Mouse (Mus musculus): Measurements from ENCODE around the gene Nt5c2.

The Nt5c2 gene

GRCm38 (mm10) chr19:46966330-46966729, 48.6 kb downstream of the Nt5c2 start:
- DNase-seq (ENCODE audit: low spot score in 2 of 2), result no peak

DNA sequence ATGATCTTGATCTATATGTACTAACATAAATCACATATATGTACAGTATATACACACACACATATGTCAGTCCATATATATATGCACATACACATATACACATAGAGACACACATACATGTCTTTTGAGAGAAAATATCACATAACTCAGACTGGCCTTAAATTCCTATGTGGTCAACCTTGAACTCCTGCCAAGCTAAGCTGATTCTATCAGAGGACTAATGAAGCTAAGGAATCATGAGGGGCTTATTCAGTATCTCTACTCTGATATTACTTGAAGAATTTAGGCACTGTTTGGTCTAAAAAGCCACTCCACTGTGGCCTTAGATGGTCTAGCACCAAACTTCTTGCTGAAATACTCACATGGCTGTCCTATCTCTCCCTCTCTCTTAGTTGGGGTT, 49.5 kb downstream of the Nt5c2 start:
- no peak for DNase-seq (ENCODE audit: low spot score in 2 of 2)

DNA sequence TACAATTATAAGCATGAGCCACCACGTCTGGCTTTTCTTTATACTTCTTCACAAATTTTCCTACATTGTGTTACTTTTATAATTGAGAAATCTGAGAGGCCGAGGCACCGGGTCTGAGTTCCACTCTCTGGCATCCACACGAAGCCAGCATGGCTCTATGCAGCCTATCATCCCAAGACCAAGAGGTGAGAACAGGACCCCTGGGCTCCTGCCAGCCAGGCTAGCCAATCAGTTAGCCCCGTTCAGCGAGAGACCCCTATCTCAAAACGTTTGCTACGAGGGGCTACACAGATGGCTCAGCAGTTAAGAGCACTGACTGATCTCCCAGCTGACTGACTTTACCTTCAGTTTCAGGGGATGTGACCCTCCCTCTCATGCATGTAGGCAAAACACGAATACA, 50.6 kb downstream of the Nt5c2 start:
- no peak for DNase-seq (ENCODE audit: low spot score in 2 of 2)

GRCm38 (mm10) chr19:46963440-46963839, 51.5 kb downstream of the Nt5c2 start:
- no peak for DNase-seq (ENCODE audit: low spot score in 2 of 2)

DNA sequence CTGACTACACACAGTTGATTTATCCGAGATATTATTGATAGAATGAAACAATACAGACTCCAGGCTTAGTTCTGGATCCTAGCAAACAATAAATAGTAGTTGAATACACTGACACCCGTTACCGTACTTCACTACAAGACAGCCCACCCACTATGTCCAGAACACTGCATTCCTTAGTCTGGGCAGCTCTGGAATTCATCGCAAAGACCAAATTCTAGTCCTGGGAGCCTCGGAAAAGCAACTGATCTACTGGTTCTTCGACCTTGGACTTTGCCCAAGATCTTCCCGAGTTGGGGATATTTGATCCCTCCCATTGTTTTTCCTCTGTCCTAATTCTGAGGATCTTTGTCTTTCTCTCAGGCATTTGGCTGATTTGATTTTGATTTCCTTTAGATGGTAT, 52.1 kb downstream of the Nt5c2 start:
- no peak for DNase-seq (ENCODE audit: low spot score in 2 of 2)

DNA sequence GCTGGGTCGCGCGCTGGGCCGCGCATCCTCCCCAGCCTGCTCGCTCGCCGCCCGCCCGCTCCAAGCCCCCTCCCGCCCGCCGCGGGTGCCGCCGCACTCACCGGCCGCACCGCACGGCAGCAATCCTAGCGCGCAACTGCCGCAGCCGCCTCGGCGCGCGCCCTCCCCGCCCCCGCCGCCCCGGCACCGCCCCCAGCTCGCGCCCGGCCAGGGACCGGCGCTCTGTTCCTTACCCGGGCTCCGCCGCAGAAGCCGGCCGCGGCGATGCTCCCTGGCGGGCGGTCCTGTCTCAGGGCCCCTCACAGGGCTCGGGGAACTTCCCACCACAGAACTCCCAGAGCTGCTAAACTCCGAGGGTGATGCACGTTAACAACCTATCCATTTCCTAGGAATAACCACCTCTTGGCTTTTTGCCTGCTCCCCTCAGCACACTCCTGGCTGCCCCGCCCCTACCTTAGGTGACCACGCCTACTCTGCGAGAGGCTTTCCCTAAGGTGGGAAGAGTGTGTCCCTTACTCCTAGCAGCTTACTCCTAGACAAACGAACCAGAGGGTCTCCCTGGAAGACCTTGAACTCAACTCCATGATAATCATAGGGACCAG, 52.7 kb downstream of the Nt5c2 start:
- DNase-seq (ENCODE audit: low spot score in 2 of 2), result peak; percentile 87 to 90

DNA sequence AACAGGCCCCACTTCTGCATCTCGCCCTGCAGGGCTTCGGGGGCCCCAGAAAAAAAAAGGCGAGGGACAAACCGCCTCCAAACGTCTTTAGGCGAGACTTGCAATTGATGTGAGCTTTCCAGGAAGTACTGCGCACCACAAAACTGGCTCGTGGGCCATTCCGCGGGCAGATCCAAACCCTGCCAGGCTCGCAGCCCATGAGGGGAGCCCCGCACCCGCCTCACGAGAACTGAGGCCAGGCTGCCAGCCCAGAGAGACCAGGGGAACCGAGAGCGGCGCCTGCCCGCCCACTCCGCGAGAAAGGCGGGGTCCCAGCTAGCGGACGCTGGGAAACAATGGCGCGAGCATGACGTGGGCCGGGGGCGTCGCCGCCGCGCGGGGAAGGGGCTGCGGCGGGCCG, 53.3 kb downstream of the Nt5c2 start:
- DNase-seq (ENCODE audit: low spot score in 2 of 2), result peak; percentile 75 to 85

DNA sequence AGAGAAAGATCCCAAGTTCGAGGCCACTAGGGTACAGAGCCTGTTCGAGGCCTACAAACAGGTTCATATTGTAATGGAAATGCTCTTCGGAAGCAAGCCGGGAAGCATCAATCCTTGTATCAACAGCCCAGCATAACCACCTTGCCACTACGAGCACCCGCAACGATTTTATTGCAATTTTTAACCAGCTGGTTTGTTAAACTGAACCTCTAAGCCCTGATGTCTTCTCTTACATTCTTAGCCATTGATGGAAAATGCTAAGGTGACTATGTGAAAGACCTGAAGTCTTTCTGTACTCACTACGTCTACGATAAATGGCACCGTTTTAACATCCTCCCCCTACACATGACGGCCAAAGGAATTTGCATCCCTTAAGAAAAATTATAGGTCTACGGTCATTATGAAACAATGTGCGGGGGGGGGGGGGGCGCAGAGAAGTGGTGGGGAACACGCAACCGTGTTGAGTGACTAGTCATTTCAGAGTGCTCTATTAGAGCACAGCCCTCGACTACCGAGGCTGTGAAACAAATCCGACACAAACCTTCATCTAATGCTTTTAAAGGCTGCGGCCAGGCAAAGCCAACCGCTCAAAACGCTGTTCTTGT, 53.8 kb downstream of the Nt5c2 start:
- peak in 1 of 2 experiments; percentile 36 for DNase-seq (ENCODE audit: low spot score in 2 of 2)

- peak in 1 of 2 experiments; percentile 28 for DNase-seq (ENCODE audit: low spot score in 2 of 2)
Measured at GRCm38 (mm10) chr19:46960101-46961046, 54.6 kb downstream of the Nt5c2 start.

DNA sequence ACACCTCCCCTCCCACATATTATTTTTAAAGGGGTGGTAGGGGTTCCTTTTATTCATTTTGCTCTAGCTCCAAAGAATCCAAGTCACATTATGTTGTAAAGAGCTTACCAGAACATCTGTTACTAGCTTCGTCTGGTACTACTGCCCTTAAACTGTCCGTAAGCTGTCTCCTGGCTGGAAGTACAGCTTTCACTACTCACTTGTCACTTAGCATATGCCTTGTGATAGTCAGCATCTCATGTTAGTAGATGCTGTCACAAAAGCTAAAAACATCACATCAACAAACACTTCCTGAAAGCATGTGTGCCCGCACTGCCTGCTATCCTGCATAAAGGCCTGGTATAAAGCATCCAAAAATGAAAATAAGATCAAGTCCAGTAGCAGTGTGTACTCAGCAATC, 55.4 kb downstream of the Nt5c2 start:
- DNase-seq (ENCODE audit: low spot score in 2 of 2), result no peak

GRCm38 (mm10) chr19:46958566-46958965, 56.4 kb downstream of the Nt5c2 start:
- DNase-seq (ENCODE audit: low spot score in 2 of 2), result no peak

DNA sequence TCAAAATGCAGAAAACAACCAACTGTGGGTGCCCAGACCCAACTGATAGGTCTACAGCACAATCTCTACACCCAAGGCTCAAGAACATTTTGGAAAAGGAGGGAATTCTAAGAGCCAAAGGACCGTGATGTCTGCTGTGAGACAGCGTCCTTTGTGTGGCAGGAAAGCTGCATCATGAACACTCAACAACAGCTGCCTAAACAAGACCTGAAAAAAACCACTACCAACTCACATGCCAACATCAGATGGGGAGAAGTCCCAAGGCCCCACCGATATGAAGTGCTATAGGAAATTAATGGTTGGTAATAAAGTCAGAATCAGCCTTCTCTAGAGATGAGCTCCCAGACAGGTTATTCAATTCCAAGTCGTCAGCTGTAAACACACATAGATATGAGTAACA, 57.0 kb downstream of the Nt5c2 start:
- DNase-seq (ENCODE audit: low spot score in 2 of 2), result no peak

DNA sequence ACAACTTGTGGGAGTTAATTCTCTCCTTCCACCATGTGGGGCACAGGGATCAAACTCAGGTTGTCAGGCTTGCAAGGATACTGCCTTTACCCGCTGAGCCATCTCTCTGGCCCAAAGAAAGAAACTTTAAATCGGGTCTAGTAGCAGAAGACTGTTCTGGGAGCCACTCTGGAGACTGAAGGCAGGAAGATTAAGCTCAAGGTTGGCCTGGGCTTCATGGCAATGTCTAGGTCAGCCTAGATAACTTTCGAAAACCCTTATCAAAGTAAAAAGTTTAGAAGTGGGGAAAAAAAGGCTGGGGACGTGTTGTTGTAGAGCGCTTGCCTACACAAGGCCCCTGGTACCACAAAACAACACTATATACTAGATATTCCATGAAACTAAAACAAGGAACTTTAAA, 58.0 kb downstream of the Nt5c2 start:
- peak in 1 of 2 experiments; percentile 26 for DNase-seq (ENCODE audit: low spot score in 2 of 2)

GRCm38 (mm10) chr19:46956410-46956809, 58.5 kb downstream of the Nt5c2 start:
- no peak for DNase-seq (ENCODE audit: low spot score in 2 of 2)

DNA sequence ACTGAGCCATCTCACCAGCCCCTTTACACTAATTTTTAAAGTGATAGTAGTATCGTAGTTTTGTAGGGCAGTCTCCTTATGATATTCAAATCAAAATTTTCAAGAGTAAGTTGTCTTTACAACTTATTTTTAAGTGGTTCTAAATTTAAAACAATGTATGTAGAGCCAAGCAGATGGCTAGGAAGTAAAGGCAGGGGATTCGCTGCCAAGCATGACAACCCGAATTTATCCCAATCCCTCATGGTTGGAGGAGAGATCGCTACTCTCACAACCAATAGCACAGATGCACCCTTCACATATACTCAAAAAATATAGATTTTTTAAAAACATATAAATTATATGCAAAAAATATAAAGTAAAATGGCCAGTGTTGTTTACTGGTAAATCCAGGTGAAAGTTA, 59.3 kb downstream of the Nt5c2 start:
- no peak for DNase-seq (ENCODE audit: low spot score in 2 of 2)

GRCm38 (mm10) chr19:46953536-46953935, 61.4 kb downstream of the Nt5c2 start:
- no peak for DNase-seq (ENCODE audit: low spot score in 2 of 2)

DNA sequence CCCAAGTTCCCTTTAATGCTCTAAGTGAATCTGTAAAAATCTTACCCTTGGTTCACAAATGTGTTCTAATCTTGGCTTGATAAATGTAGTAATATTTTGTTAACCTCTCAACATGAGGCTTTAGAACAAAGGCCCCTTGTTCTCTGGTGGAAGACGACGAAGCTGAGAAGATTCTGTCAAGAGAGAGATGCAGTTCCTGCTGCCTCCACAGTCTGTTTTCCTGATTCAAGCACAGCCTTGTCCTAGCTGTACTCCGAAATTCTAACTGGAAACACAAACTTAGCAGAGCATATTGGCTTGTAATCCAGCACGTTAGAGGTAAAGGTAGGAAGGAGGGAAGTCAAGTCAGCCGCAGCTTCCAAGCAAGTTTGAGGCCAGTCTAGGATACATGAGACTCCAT, 62.0 kb downstream of the Nt5c2 start:
- DNase-seq (ENCODE audit: low spot score in 2 of 2), result no peak

- no peak for DNase-seq (ENCODE audit: low spot score in 2 of 2)
Measured at GRCm38 (mm10) chr19:46944341-46944740, 70.6 kb downstream of the Nt5c2 start.

GRCm38 (mm10) chr19:46937173-46937572, 77.8 kb downstream of the Nt5c2 start:
- no peak for DNase-seq (ENCODE audit: low spot score in 2 of 2)

GRCm38 (mm10) chr19:46934025-46934424, 80.9 kb downstream of the Nt5c2 start:
- no peak for DNase-seq (ENCODE audit: low spot score in 2 of 2)

GRCm38 (mm10) chr19:46932608-46933007, 82.3 kb downstream of the Nt5c2 start:
- DNase-seq (ENCODE audit: low spot score in 2 of 2), result no peak

DNA sequence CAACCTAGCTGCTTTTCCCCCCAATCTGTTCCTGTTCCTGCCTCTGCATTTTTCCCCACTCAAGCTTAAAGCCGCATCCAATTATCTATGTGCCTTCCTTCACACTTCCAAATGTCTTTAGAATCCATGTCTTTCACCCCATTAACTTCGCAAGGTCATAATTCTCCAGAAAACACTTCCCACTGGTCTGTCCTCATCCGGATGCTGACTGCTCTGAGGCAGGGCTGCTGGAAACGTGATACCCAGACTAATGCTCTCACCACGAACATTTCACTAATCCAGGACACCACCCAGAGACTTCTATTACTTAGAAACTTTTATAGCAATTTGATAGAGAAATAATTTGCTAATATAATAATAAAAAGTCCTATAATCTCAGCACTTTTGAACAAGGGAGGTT, 84.9 kb downstream of the Nt5c2 start:
- DNase-seq (ENCODE audit: low spot score in 2 of 2), result no peak

Data from spleen, postnatal 10 days (tissue).